Mouse (Mus musculus) G1E (cell line): ENCODE measurements at regions not wholly inside any gene's neighbourhood (a gene's known extent, or its start where the extent isn't known, plus 50 kb on each side); places are given as distances from the start of the nearest gene placed in this dataset.

ENCODE experiments used
- ATAC-seq: 2 replicates; pipeline ENCODE4 v1.8.0; 2016; ENCODE audit warnings: mild to moderate bottlenecking; ENCODE audit not compliant: insufficient number of reproducible peaks, poor library complexity, low FRiP score, severe bottlenecking; ENCODE audit errors: extremely low read depth
- DNase-seq: peaks from one replicate; pipeline ENCODE4 v3.0.0; 2012; ENCODE audit warnings: low spot score
- H3K27me3 ChIP-seq: 2 replicates; pipeline ENCODE4 v1.6.1; 2012; ENCODE audit warnings: mild to moderate bottlenecking, low read length, inconsistent platforms; ENCODE audit not compliant: insufficient read depth
- H3K36me3 ChIP-seq: replicated peaks from 2 replicates; pipeline ENCODE3; 2012; ENCODE audit warnings: mild to moderate bottlenecking, inconsistent platforms
- H3K4me1 ChIP-seq: 2 replicates; pipeline ENCODE4 v1.6.1; 2012; ENCODE audit warnings: low read depth, low read length, inconsistent platforms, mixed read lengths; ENCODE audit not compliant: insufficient read depth
- H3K4me3 ChIP-seq: 2 replicates; pipeline ENCODE4 v1.5.1; 2012; ENCODE audit warnings: low read depth, mild to moderate bottlenecking, inconsistent platforms, low read length, moderate library complexity, mixed read lengths
- H3K9me3 ChIP-seq: replicated peaks from 2 replicates; pipeline ENCODE4 v1.6.1; 2012; ENCODE audit warnings: inconsistent platforms
- CTCF ChIP-seq: IDR thresholded peaks from 2 replicates; pipeline ENCODE4 v1.5.1; 2012; ENCODE audit warnings: low read depth, low read length, inconsistent platforms, mixed read lengths
- GATA1 ChIP-seq: IDR thresholded peaks from 2 replicates; pipeline ENCODE4 v1.6.1; 2012; ENCODE audit warnings: borderline replicate concordance, low read length, inconsistent platforms, mixed read lengths
- GATA2 ChIP-seq: IDR thresholded peaks from 2 replicates; pipeline ENCODE4 v1.6.1; 2012; ENCODE audit warnings: low read depth, low read length, inconsistent platforms, borderline replicate concordance
- POLR2AphosphoS5 ChIP-seq: IDR thresholded peaks from 2 replicates; pipeline ENCODE4 v1.6.1; 2012; ENCODE audit warnings: low read depth, low read length, inconsistent platforms; ENCODE audit not compliant: insufficient replicate concordance
- TAL1 ChIP-seq: conservative IDR thresholded peaks from 2 replicates; pipeline ENCODE4 v1.6.1; 2012; ENCODE audit warnings: low read depth, low read length, inconsistent platforms, mixed read lengths

DNA sequence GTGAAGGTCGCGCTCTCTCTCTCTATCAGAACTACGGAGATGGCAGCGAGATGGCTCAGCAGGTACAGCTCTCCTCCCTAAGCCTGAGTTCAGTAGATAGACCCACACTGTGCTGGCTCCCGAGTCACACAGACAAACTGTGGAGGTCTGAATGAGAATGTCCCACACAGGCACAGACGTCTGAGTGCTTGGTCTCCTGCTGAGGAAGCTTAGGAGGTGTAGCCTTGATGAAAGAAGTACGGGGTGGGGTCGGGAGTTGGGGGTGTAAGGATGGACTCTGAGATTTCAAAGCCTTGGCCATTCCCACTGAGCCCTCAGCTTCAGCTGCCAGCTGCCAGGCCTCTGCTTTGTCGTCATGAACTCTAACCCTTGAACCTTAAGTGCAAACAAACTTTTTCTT is 134.2 kb upstream of the Foxn2 start:
- Histone ChIP-seq H3K9me3 (peaks cover 6% of the 10 kb centered on the region), H3K4me1 (no peaks in the 10 kb centered on the region), H3K36me3 (no peaks in the 10 kb centered on the region), H3K27me3 (no peaks in the 10 kb centered on the region), H3K4me3 (no peak overlapping the region)
- ATAC-seq, result no peak
- DNase-seq, result no peak
- no peak for TF ChIP-seq GATA1
- no peak for TF ChIP-seq CTCF
- TF ChIP-seq POLR2AphosphoS5, result no peak
- no peak for TF ChIP-seq GATA2
- no peak for TF ChIP-seq TAL1

DNA sequence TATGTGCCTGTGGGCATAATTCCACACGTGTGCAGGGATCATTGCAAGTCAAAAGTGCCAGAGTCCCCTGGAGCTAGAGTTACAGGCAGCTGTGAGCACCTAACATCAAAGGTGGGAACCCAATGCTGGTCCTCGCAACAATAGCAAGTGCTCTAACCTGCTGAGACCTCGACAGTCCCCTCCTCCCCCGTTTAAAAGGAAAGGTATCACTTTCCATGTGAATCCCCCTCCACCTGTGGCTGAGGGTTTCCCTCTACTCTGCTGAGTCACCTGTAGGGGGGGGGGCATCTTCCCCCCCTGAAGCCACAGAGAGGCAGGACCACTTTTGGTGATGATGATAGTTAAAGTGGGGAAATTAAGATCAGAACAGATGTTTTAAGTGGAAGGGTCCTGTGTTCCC is 133.4 kb upstream of the Foxn2 start:
- Histone ChIP-seq H3K9me3 (peaks cover 6% of the 10 kb centered on the region), H3K36me3 (no peaks in the 10 kb centered on the region), H3K4me1 (no peaks in the 10 kb centered on the region), H3K27me3 (no peaks in the 10 kb centered on the region), H3K4me3 (no peak overlapping the region)
- ATAC-seq, result no peak
- no peak for TF ChIP-seq GATA1
- no peak for TF ChIP-seq GATA2
- no peak for TF ChIP-seq POLR2AphosphoS5
- TF ChIP-seq TAL1, result no peak
- TF ChIP-seq CTCF, result no peak
- no peak for DNase-seq

DNA sequence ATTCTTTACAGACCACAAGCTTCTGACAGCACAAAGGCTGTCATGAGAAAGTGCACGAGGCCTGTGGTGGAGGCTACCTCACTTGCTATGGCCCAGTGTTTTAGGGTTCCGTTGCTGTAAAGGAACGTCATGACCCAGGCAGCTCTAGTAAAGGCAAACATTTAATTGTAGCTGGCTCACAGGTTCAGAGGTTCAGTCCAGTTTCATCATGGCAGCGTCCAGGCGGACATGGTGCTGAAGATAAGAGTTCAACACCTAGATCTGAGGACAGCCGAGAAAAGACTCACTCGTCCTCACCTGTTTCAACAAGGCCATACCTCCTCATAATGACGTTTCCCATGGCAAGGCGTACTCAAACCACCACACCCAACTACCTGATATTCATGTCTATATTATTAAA is 132.7 kb upstream of the Foxn2 start:
- Histone ChIP-seq H3K4me3 (no peak overlapping the region), H3K4me1 (no peaks in the 10 kb centered on the region), H3K27me3 (no peaks in the 10 kb centered on the region), H3K36me3 (no peaks in the 10 kb centered on the region), H3K9me3 (peaks cover 6% of the 10 kb centered on the region)
- TF ChIP-seq GATA1 (no peak), CTCF (no peak), GATA2 (no peak), POLR2AphosphoS5 (no peak), TAL1 (no peak)
- no peak for DNase-seq
- ATAC-seq, result no peak

DNA sequence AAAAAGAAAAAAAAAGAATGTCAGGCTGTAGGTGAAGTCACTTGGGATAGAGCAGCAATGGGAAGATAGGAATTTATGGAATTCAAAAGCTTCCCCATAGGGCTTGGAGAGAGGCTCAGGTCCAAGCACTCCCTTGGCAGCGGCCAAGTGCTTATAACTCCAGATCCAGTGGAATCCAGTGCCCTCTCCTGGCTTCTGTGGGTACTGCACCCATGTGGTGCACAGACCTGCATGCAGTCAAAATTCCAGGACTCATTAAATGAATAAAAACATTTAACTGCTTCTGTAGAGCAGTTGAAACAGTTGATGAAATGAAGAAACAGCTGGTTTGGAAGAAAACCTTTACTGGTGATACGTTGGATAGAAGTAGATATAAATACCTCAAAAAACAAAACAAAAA is 127.6 kb upstream of the Foxn2 start:
- ATAC-seq (no peak), DNase-seq (no peak)

DNA sequence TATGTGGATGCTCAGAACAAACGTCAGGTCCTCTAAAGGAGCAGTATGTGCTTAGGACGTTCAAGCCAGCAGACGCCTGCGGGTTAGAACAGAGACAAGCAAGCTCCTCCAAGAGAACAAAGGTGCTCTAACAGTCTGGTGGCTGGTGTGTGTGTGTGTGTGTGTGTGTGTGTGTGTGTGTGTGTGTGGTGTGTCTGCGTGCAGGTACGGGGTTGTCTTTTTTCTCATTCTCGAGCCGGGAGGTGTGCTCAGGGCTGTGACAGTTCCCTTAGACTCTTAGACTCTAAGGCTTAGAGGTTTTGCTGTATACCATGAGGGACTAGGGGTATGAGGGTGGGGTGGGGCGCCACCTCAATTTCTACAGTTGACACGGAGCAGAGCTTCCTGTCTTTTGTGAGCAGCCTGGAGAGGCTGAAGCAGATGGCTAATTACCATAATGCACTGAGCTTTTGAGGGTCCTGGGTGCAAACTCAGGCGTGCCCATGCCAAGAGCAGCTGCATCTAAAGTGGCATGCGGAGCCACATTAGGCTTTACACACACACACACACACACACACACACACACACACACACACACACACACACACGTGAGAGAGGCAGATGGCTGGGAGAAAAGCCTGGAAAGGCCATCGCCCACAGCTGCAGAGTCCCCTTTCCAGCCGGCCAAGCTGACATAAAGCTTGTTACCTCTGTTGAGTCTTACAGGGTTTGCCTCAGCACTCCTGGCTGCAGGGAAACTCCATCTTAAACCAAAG is 124.1 kb upstream of the Foxn2 start:
- H3K27me3 ChIP-seq, result no peaks in the 10 kb centered on the region
- ATAC-seq (no peak), DNase-seq (no peak)
- no peaks in the 10 kb centered on the region for H3K4me1 ChIP-seq
- H3K4me3 ChIP-seq, result no peak overlapping the region
- H3K36me3 ChIP-seq, result no peaks in the 10 kb centered on the region
- no peak for TF ChIP-seq GATA1
- no peak for TF ChIP-seq TAL1
- no peak for TF ChIP-seq POLR2AphosphoS5
- no peak for TF ChIP-seq CTCF
- TF ChIP-seq GATA2, result no peak
- peaks cover 9% of the 10 kb centered on the region for H3K9me3 ChIP-seq

More for the DNA sequence above, 127.6 kb upstream of the Foxn2 start:
- no peaks in the 10 kb centered on the region for H3K36me3 ChIP-seq
- no peaks in the 10 kb centered on the region for H3K27me3 ChIP-seq
- TF ChIP-seq GATA1 (no peak), CTCF (no peak), TAL1 (no peak), GATA2 (no peak), POLR2AphosphoS5 (no peak)
- H3K4me3 ChIP-seq, result no peak overlapping the region
- 0 out of 2 replicates have a peak, but pooled peaks cover 2% of the 10 kb centered on the region for H3K9me3 ChIP-seq
- no peaks in the 10 kb centered on the region for H3K4me1 ChIP-seq

DNA sequence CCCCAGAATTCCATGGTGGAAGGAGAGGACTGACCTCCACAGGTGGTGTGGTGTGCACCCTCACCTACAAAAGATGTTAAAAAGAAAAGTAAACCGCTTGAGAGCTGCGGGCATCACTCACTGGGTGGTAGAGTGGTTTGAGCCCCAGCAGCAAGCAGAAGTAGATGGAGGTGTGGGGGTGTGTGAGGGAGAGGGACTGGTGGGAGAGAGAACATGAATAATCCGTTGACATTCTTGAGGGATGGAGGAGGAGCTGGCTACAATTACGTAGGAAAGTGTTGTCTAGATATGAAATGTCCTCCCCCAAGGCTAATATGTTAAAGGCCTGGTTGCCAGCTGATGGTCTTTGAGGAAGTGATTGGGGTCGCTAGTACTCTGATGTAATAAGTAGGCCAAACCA is 123.2 kb upstream of the Foxn2 start:
- H3K4me1 ChIP-seq, result no peaks in the 10 kb centered on the region
- H3K36me3 ChIP-seq, result no peaks in the 10 kb centered on the region
- TF ChIP-seq GATA1 (no peak), CTCF (no peak), TAL1 (no peak), GATA2 (no peak)
- peaks cover 9% of the 10 kb centered on the region for H3K9me3 ChIP-seq
- H3K27me3 ChIP-seq, result no peaks in the 10 kb centered on the region
- H3K4me3 ChIP-seq, result no peak overlapping the region
- DNase-seq (no peak), ATAC-seq (no peak)
